Mouse (Mus musculus) cerebral cortex, adult 2 months (tissue): ENCODE data around the gene Tgfb1.

Experiments used
- WGBS: fragments of 180-500 bp; shearing (Covaris S2); methylation state at CpG from one replicate; pipeline ENCODE4 v1.1.7; 2018; 5-methylcytosine and 5-hydroxymethylcytosine counted together

The Tgfb1 gene

GRCm38 (mm10) chr7:25705801-25706251 is 19.0 kb downstream of the Tgfb1 start:
- 27% methylated on average over 6 of the region's 6 CpGs for WGBS

- WGBS = 55% methylated on average over 7 of the region's 7 CpGs
Observed at GRCm38 (mm10) chr7:25706578-25707170, 19.9 kb downstream of the Tgfb1 start.

GRCm38 (mm10) chr7:25707581-25708292 is 20.9 kb downstream of the Tgfb1 start:
- WGBS = 61% methylated on average over 15 of the region's 15 CpGs

- 11% methylated on average over 12 of the region's 12 CpGs for WGBS
Observed at GRCm38 (mm10) chr7:25709961-25710360, 23.2 kb downstream of the Tgfb1 start.

- WGBS = 8% methylated on average over 7 of the region's 7 CpGs
Observed at GRCm38 (mm10) chr7:25710519-25711130, 23.8 kb downstream of the Tgfb1 start.

GRCm38 (mm10) chr7:25711165-25711564 is 24.4 kb downstream of the Tgfb1 start:
- WGBS = 71% methylated on average over 5 of the region's 5 CpGs

GRCm38 (mm10) chr7:25711731-25712197 is 25.0 kb downstream of the Tgfb1 start:
- 32% methylated on average over 7 of the region's 7 CpGs for WGBS

GRCm38 (mm10) chr7:25712801-25713200 is 26.0 kb downstream of the Tgfb1 start:
- 87% methylated on average over 9 of the region's 9 CpGs for WGBS

GRCm38 (mm10) chr7:25714581-25714980 is 27.8 kb downstream of the Tgfb1 start:
- 88% methylated on average over 8 of the region's 8 CpGs for WGBS

GRCm38 (mm10) chr7:25715731-25716271 is 29.0 kb downstream of the Tgfb1 start:
- 93% methylated on average over 22 of the region's 22 CpGs for WGBS

GRCm38 (mm10) chr7:25717478-25717877 is 30.7 kb downstream of the Tgfb1 start:
- 89% methylated on average over 3 of the region's 3 CpGs for WGBS

- 2% methylated on average over 32 of the region's 32 CpGs for WGBS
Observed at GRCm38 (mm10) chr7:25718788-25719417, 32.1 kb downstream of the Tgfb1 start, which contains the start of gene Ccdc97. Ccdc97 (minus strand) TSS chr7:25719088.

GRCm38 (mm10) chr7:25719761-25720610 is 33.2 kb downstream of the Tgfb1 start:
- WGBS = 53% methylated on average over 10 of the region's 10 CpGs

- 89% methylated on average over 5 of the region's 5 CpGs for WGBS
Observed at GRCm38 (mm10) chr7:25720760-25721159, 34.0 kb downstream of the Tgfb1 start.

- WGBS = 56% methylated on average over 19 of the region's 19 CpGs
Observed at GRCm38 (mm10) chr7:25725886-25726285, 39.1 kb downstream of the Tgfb1 start.

GRCm38 (mm10) chr7:25727800-25728199 is 41.0 kb downstream of the Tgfb1 start:
- WGBS = 89% methylated on average over 5 of the region's 5 CpGs

- WGBS = 46% methylated on average over 2 of the region's 2 CpGs
Observed at GRCm38 (mm10) chr7:25729396-25729795, 42.6 kb downstream of the Tgfb1 start.

- 67% methylated on average over 2 of the region's 2 CpGs for WGBS
Observed at GRCm38 (mm10) chr7:25729862-25730261, 43.1 kb downstream of the Tgfb1 start.

GRCm38 (mm10) chr7:25731294-25732055 is 44.7 kb downstream of the Tgfb1 start:
- 82% methylated on average over 8 of the region's 8 CpGs for WGBS

GRCm38 (mm10) chr7:25734991-25735390 is 48.2 kb downstream of the Tgfb1 start:
- WGBS = 71% methylated on average over 4 of the region's 4 CpGs
